Mouse (Mus musculus) limb, embryonic 14.5 days (tissue): ENCODE results near the gene Fezf1. TPM values are rescaled to one million over a fixed set of nuclear protein-coding genes. Genes with fewer than 3 reads are reported as not detected.
A peak's percentile ranks its signal among the peaks of the same experiment; 100 is the strongest.

Source experiments
- ATAC-seq: fragments of 200-750 bp; cut with Nextera tagmentation; 2 replicates; pipeline ENCODE4 v1.8.0; 2017; ENCODE audit warnings: low read depth, moderate number of reproducible peaks, moderate TSS enrichment; ENCODE audit not compliant: low FRiP score
- DNase-seq: peaks from one replicate; pipeline ENCODE4 v3.0.0-alpha.2; 2015; ENCODE audit warnings: low spot score
- H3K27ac ChIP-seq: fragments of 300-500 bp; sonication (generic); replicated peaks from 2 replicates; pipeline ENCODE4 v1.5.1; 2014; ENCODE audit warnings: low read depth, mild to moderate bottlenecking, low read length, moderate library complexity, mixed read lengths
- H3K27me3 ChIP-seq: fragments of 300-500 bp; sonication (generic); 2 replicates; pipeline ENCODE4 v1.6.1; 2014; ENCODE audit warnings: low read length, mixed read lengths; ENCODE audit not compliant: control insufficient read depth, insufficient read depth
- H3K36me3 ChIP-seq: fragments of 300-500 bp; sonication (generic); 2 replicates; pipeline ENCODE4 v1.6.1; 2014; ENCODE audit warnings: mild to moderate bottlenecking, low read length, moderate library complexity, mixed read lengths; ENCODE audit not compliant: control insufficient read depth, insufficient read depth
- H3K4me1 ChIP-seq: fragments of 300-500 bp; sonication (generic); 2 replicates; pipeline ENCODE4 v1.6.1; 2014; ENCODE audit warnings: antibody characterized with exemption, low read length, mixed read lengths; ENCODE audit not compliant: control insufficient read depth, insufficient read depth
- H3K4me2 ChIP-seq: fragments of 300-500 bp; sonication (generic); replicated peaks from 2 replicates; pipeline ENCODE4 v1.6.1; 2014; ENCODE audit warnings: low read depth, mild to moderate bottlenecking, low read length, moderate library complexity; ENCODE audit not compliant: severe bottlenecking
- H3K4me3 ChIP-seq: fragments of 300-500 bp; sonication (generic); replicated peaks from 2 replicates; pipeline ENCODE4 v1.5.1; 2014; ENCODE audit warnings: low read length
- H3K9ac ChIP-seq: fragments of 300-500 bp; sonication (generic); 2 replicates; pipeline ENCODE4 v1.6.1; 2014; ENCODE audit warnings: mild to moderate bottlenecking, low read depth, low read length, moderate library complexity; ENCODE audit not compliant: severe bottlenecking
- H3K9me3 ChIP-seq: fragments of 300-500 bp; sonication (generic); 2 replicates; pipeline ENCODE4 v1.6.1; 2016; ENCODE audit warnings: low read length; ENCODE audit not compliant: control insufficient read depth
- POLR2A ChIP-seq: fragments of 200-500 bp; IDR thresholded peaks from 2 replicates; pipeline ENCODE4 v1.8.0; 2012; ENCODE audit warnings: inconsistent platforms, mild to moderate bottlenecking, moderate library complexity, borderline replicate concordance; ENCODE audit not compliant: insufficient read depth, insufficient read length; ENCODE audit errors: extremely low read depth
- WGBS: fragments of 180-500 bp; shearing (Covaris S2); extraction: QIAGEN DNeasy Blood & Tissue Kit; methylation state at CpG from one replicate; pipeline ENCODE4 v1.1.7; 2014; 5-methylcytosine and 5-hydroxymethylcytosine counted together
- polyA plus RNA-seq, 2 experiments: library from polyadenylated mRNA; depleted of rRNA in 1 of 2; stranded (reverse) in 1 of 2; unstranded in 1 of 2; fragments of >200 nt; fragmentation: Nextera tagmentation in 1 of 2; extraction: Ambion mirVana in 1 of 2; gene quantifications; 2 replicates each; pipeline versions ENCODE4 v1.2.1 to v1.2.3; 2012 to 2014

Fezf1 gene
- polyA plus RNA-seq, 2 experiments: 0.11 TPM; not detected in 1

- Histone ChIP-seq H3K4me2 (no peak overlapping the region), H3K9ac (no peak overlapping the region), H3K4me3 (no peak overlapping the region), H3K36me3 (no peaks in the 10 kb centered on the region), H3K27me3 (no peaks in the 10 kb centered on the region; the same call in 1 of the 2 replicates), H3K9me3 (no peaks in the 10 kb centered on the region), H3K27ac (no peak overlapping the region), H3K4me1 (no peaks in the 10 kb centered on the region)
- ATAC-seq (no peak), DNase-seq (no peak)
- TF ChIP-seq POLR2A: no peak
- 75% methylated on average over 4 of the region's 4 CpGs for WGBS
Observed at GRCm38 (mm10) chr6:23273483-23273882, 25.3 kb upstream of the Fezf1 start.

GRCm38 (mm10) chr6:23272979-23273378, 24.8 kb upstream of the Fezf1 start:
- 7% methylated on average over 11 of the region's 11 CpGs for WGBS
- H3K36me3 ChIP-seq: no peaks in the 10 kb centered on the region
- H3K9me3 ChIP-seq: no peaks in the 10 kb centered on the region
- 0 out of 2 replicates have a peak overlapping the region, but pooled peaks have one; percentile 11 for H3K4me2 ChIP-seq
- DNase-seq (no peak), ATAC-seq (no peak)
- no peaks in the 10 kb centered on the region; the same call in 1 of the 2 replicates for H3K27me3 ChIP-seq
- H3K4me3 ChIP-seq: no peak overlapping the region
- no peak for TF ChIP-seq POLR2A
- no peak overlapping the region for H3K27ac ChIP-seq
- no peak overlapping the region for H3K9ac ChIP-seq
- no peaks in the 10 kb centered on the region for H3K4me1 ChIP-seq

GRCm38 (mm10) chr6:23272542-23272941, 24.4 kb upstream of the Fezf1 start:
- Histone ChIP-seq H3K36me3 (no peaks in the 10 kb centered on the region), H3K27me3 (no peaks in the 10 kb centered on the region; the same call in 1 of the 2 replicates), H3K9ac (no peak overlapping the region), H3K4me1 (no peaks in the 10 kb centered on the region), H3K27ac (no peak overlapping the region), H3K9me3 (no peaks in the 10 kb centered on the region), H3K4me2 (no peak overlapping the region), H3K4me3 (no peak overlapping the region)
- no peak for TF ChIP-seq POLR2A
- DNase-seq: no peak
- no peak for ATAC-seq
- WGBS: 23% methylated on average over 7 of the region's 7 CpGs

- no peak overlapping the region for H3K27ac ChIP-seq
- H3K4me3 ChIP-seq: peak overlapping the region; percentile 19
- H3K4me1 ChIP-seq: peaks cover 5% of the 10 kb centered on the region; the same call in 1 of the 2 replicates
- ATAC-seq (no peak), DNase-seq (no peak)
- peaks cover 66% of the 10 kb centered on the region for H3K27me3 ChIP-seq
- H3K36me3 ChIP-seq: no peaks in the 10 kb centered on the region
- 7% methylated on average over 9 of the region's 9 CpGs for WGBS
- H3K4me2 ChIP-seq: peak overlapping the region; percentile 34
- no peaks in the 10 kb centered on the region for H3K9me3 ChIP-seq
- H3K9ac ChIP-seq: no peak overlapping the region
- no peak for TF ChIP-seq POLR2A
Observed at GRCm38 (mm10) chr6:23260738-23261050, 12.5 kb upstream of the Fezf1 start.

GRCm38 (mm10) chr6:23260016-23260737, 12.0 kb upstream of the Fezf1 start:
- TF ChIP-seq POLR2A: no peak
- Histone ChIP-seq H3K27ac (no peak overlapping the region), H3K4me2 (peak overlapping the region; percentile 34), H3K27me3 (peaks cover 71% of the 10 kb centered on the region), H3K4me3 (peak overlapping the region; percentile 19), H3K9me3 (no peaks in the 10 kb centered on the region), H3K4me1 (peaks cover 5% of the 10 kb centered on the region; the same call in 1 of the 2 replicates), H3K9ac (no peak overlapping the region), H3K36me3 (no peaks in the 10 kb centered on the region)
- DNase-seq: no peak
- WGBS: under 1% methylated on average over 30 of the region's 36 CpGs
- ATAC-seq: no peak

- Histone ChIP-seq H3K4me3 (no peak overlapping the region), H3K27me3 (peaks cover 86% of the 10 kb centered on the region), H3K9me3 (no peaks in the 10 kb centered on the region), H3K4me1 (peaks cover 9% of the 10 kb centered on the region), H3K9ac (no peak overlapping the region), H3K36me3 (no peaks in the 10 kb centered on the region), H3K27ac (no peak overlapping the region), H3K4me2 (no peak overlapping the region)
- DNase-seq: no peak
- TF ChIP-seq POLR2A: no peak
- 17% methylated on average over 3 of the region's 3 CpGs for WGBS
- no peak for ATAC-seq
Observed at GRCm38 (mm10) chr6:23257981-23258380, 9.8 kb upstream of the Fezf1 start.
